Mouse (Mus musculus) MEL (cell line): Measurements from ENCODE around the gene Stxbp1. TPM values are rescaled to one million over a fixed set of nuclear protein-coding genes. Genes with fewer than 3 reads are reported as not detected.

Experiments
- DNase-seq: peaks from one replicate; pipeline ENCODE4 v3.0.0; 2011; ENCODE audit warnings: low read depth, low spot score
- H3K27ac ChIP-seq: 2 replicates; pipeline ENCODE4 v1.5.1; 2012; ENCODE audit warnings: low read depth, mild to moderate bottlenecking, control low read depth, low read length, moderate library complexity; ENCODE audit not compliant: control insufficient read depth
- H3K27me3 ChIP-seq, 2 experiments: fragments of 150-350 bp in 1 of 2; sonication (generic) in 1 of 2; 2 replicates each; pipeline ENCODE4 v1.6.1; 2012; ENCODE audit warnings: low read length in 2 of 2, mild to moderate bottlenecking in 2 of 2, improper control_type of control experiment in 1 of 2, moderate library complexity in 1 of 2; ENCODE audit not compliant: insufficient read depth in 2 of 2, control insufficient read depth in 1 of 2
- H3K36me3 ChIP-seq, 2 experiments: 2 replicates each; pipeline ENCODE4 v1.6.1; 2012 to 2014; ENCODE audit warnings: low read length in 2 of 2, improper control_type of control experiment in 1 of 2, inconsistent platforms in 1 of 2, mild to moderate bottlenecking in 1 of 2; ENCODE audit not compliant: insufficient read depth in 2 of 2, control insufficient read depth in 1 of 2
- H3K4me1 ChIP-seq, 2 experiments: fragments of 150-350 bp in 1 of 2; sonication (generic) in 1 of 2; 2 replicates each; pipeline ENCODE4 v1.6.1; 2012; ENCODE audit warnings: low read length in 2 of 2, improper control_type of control experiment in 1 of 2, mild to moderate bottlenecking in 1 of 2; ENCODE audit not compliant: insufficient read depth in 2 of 2, control insufficient read depth in 1 of 2
- H3K4me3 ChIP-seq, 2 experiments: fragments of 150-350 bp in 1 of 2; sonication (generic) in 1 of 2; 2 replicates each; pipeline ENCODE4 v1.5.1; 2012; ENCODE audit warnings: low read depth in 2 of 2, low read length in 2 of 2, mild to moderate bottlenecking in 2 of 2, moderate library complexity in 2 of 2, control low read depth in 1 of 2, improper control_type of control experiment in 1 of 2; ENCODE audit not compliant: control insufficient read depth in 1 of 2, insufficient read depth in 1 of 2
- H3K79me2 ChIP-seq: 2 replicates; pipeline ENCODE4 v1.6.1; 2012; ENCODE audit warnings: mild to moderate bottlenecking, low read length, moderate library complexity; ENCODE audit not compliant: control insufficient read depth, poor library complexity, insufficient read depth
- H3K9ac ChIP-seq: 2 replicates; pipeline ENCODE4 v1.6.1; 2012; ENCODE audit warnings: low read depth, mild to moderate bottlenecking, control low read depth, low read length, moderate library complexity; ENCODE audit not compliant: control insufficient read depth, poor library complexity, severe bottlenecking
- H3K9me3 ChIP-seq: fragments of 150-350 bp; sonication (generic); replicated peaks from 2 replicates; pipeline ENCODE4 v1.6.1; 2012; ENCODE audit warnings: mild to moderate bottlenecking, low read length, improper control_type of control experiment, moderate library complexity; ENCODE audit not compliant: insufficient read depth
- BHLHE40 ChIP-seq: IDR thresholded peaks from 2 replicates; pipeline ENCODE4 v1.6.1; 2012; ENCODE audit warnings: low read depth, mild to moderate bottlenecking, inconsistent platforms, low read length, improper control_type of control experiment, borderline replicate concordance
- CHD2 ChIP-seq: IDR thresholded peaks from 2 replicates; pipeline ENCODE4 v1.6.1; 2011; ENCODE audit warnings: low read length, improper control_type of control experiment
- GATA1 ChIP-seq: IDR thresholded peaks from 2 replicates; pipeline ENCODE4 v1.6.1; 2011; ENCODE audit warnings: low read depth, low read length, improper control_type of control experiment
- JUND ChIP-seq: IDR thresholded peaks from 2 replicates; pipeline ENCODE4 v1.6.1; 2011; ENCODE audit warnings: low read depth, mild to moderate bottlenecking, improper control_type of control experiment, low read length
- KAT2A ChIP-seq: conservative IDR thresholded peaks from 2 replicates; pipeline ENCODE4 v1.6.1; 2012; ENCODE audit warnings: low read depth, low read length, improper control_type of control experiment, inconsistent platforms
- MAX ChIP-seq: IDR thresholded peaks from 2 replicates; pipeline ENCODE4 v1.6.1; 2011; ENCODE audit warnings: low read length, improper control_type of control experiment
- MXI1 ChIP-seq: IDR thresholded peaks from 2 replicates; pipeline ENCODE4 v1.6.1; 2011; ENCODE audit warnings: mild to moderate bottlenecking, low read depth, low read length, improper control_type of control experiment
- MYB ChIP-seq: IDR thresholded peaks from 2 replicates; pipeline ENCODE4 v1.6.1; 2011; ENCODE audit warnings: mild to moderate bottlenecking, low read depth, low read length, improper control_type of control experiment
- NELFE ChIP-seq: IDR thresholded peaks from 2 replicates; pipeline ENCODE4 v1.6.1; 2011; ENCODE audit warnings: low read depth, low read length, improper control_type of control experiment
- NRF1 ChIP-seq: IDR thresholded peaks from 2 replicates; pipeline ENCODE4 v1.6.1; 2014; ENCODE audit warnings: low read depth, mild to moderate bottlenecking, inconsistent platforms, low read length, improper control_type of control experiment, moderate library complexity; ENCODE audit not compliant: poor library complexity, insufficient read depth, severe bottlenecking
- POLR2AphosphoS2 ChIP-seq: IDR thresholded peaks from 2 replicates; pipeline ENCODE4 v1.6.1; 2011; ENCODE audit warnings: low read length, improper control_type of control experiment
- RAD21 ChIP-seq: IDR thresholded peaks from 2 replicates; pipeline ENCODE4 v1.6.1; 2011; ENCODE audit warnings: mild to moderate bottlenecking, low read depth, low read length, improper control_type of control experiment
- SIN3A ChIP-seq: IDR thresholded peaks from 2 replicates; pipeline ENCODE4 v1.6.1; 2012; ENCODE audit warnings: low read length, improper control_type of control experiment, inconsistent platforms
- TBP ChIP-seq: IDR thresholded peaks from 2 replicates; pipeline ENCODE4 v1.8.0; 2011; ENCODE audit warnings: low read depth, low read length, improper control_type of control experiment
- TCF12 ChIP-seq: IDR thresholded peaks from 2 replicates; pipeline ENCODE4 v1.6.1; 2014; ENCODE audit warnings: low read depth, mild to moderate bottlenecking, inconsistent platforms, low read length, improper control_type of control experiment, moderate library complexity
- UBTF ChIP-seq: IDR thresholded peaks from 2 replicates; pipeline ENCODE4 v1.6.1; 2012; ENCODE audit warnings: low read depth, mild to moderate bottlenecking, inconsistent platforms, low read length, improper control_type of control experiment, moderate library complexity, borderline replicate concordance; ENCODE audit not compliant: insufficient read depth
- USF1 ChIP-seq: IDR thresholded peaks from 2 replicates; pipeline ENCODE4 v1.6.1; 2014; ENCODE audit warnings: low read depth, mild to moderate bottlenecking, inconsistent platforms, low read length, improper control_type of control experiment, moderate library complexity
- USF2 ChIP-seq, 2 experiments: IDR thresholded peaks; 2 replicates each; pipeline ENCODE4 v1.6.1; 2011 to 2012; ENCODE audit warnings: improper control_type of control experiment in 2 of 2, low read length in 2 of 2, borderline replicate concordance in 1 of 2, inconsistent platforms in 1 of 2, low read depth in 1 of 2, mild to moderate bottlenecking in 1 of 2; ENCODE audit not compliant: insufficient read depth in 1 of 2
- ZC3H11A ChIP-seq: IDR thresholded peaks from 2 replicates; pipeline ENCODE4 v1.6.1; 2012; ENCODE audit warnings: low read depth, mild to moderate bottlenecking, inconsistent platforms, low read length, improper control_type of control experiment
- ZMIZ1 ChIP-seq: IDR thresholded peaks from 2 replicates; pipeline ENCODE4 v1.6.1; 2012; ENCODE audit warnings: low read depth, mild to moderate bottlenecking, inconsistent platforms, low read length, improper control_type of control experiment, moderate library complexity
- polyA plus RNA-seq, 2 experiments: library from polyadenylated mRNA; stranded (reverse) in 1 of 2; unstranded in 1 of 2; fragments of >175 nt in 1 of 2; fragments of >200 nt in 1 of 2; gene quantifications; 2 replicates each; pipeline versions ENCODE4 v1.2.1 to v1.2.4; 2012; ENCODE audit warnings: low replicate concordance in 2 of 2, low read depth in 1 of 2; ENCODE audit not compliant: insufficient read length in 2 of 2, insufficient read depth in 1 of 2, missing spikeins in 1 of 2
- total RNA-seq: library from RNA; depleted of rRNA; stranded (reverse); fragments of 300-350 nt; gene quantifications from 2 replicates; pipeline ENCODE4 v1.2.3, GENCODE M21; 2012

Gene Stxbp1
- total and polyA plus RNA-seq, 3 experiments, result 7.1 to 33.2 TPM; not detected in 1

DNA sequence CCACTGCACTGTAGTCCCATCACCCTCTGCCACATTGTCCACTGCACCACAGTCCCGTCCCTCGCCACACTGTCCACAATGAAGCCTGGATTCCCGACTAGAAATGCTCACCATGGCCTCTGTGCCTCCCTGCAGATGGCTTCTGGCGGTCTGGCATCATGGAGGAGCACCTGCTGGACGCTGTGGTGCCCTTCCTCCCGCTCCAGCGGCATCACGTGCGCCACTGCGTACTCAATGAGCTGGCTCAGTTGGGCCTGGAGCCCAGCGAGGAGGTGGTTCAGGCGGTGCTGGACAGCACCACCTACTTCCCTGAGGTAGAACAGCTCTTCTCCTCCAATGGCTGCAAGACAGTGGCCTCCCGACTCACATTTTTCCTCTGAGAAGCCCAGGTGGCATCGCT, 85.7 kb downstream of the Stxbp1 start:
- H3K9ac ChIP-seq, result no peak overlapping the region
- DNase-seq, result no peak
- no peak for TF ChIP-seq RAD21
- no peak for TF ChIP-seq BHLHE40
- no peak for TF ChIP-seq TBP
- no peak for TF ChIP-seq NELFE
- TF ChIP-seq ZMIZ1, result no peak
- no peak for TF ChIP-seq SIN3A
- TF ChIP-seq JUND, result no peak
- TF ChIP-seq MAX, result no peak
- no peak for TF ChIP-seq NRF1
- no peak for TF ChIP-seq CHD2
- no peak for TF ChIP-seq MYB
- TF ChIP-seq UBTF, result no peak
- TF ChIP-seq KAT2A, result no peak
- no peaks in the 10 kb centered on the region for H3K27me3 ChIP-seq
- H3K36me3 ChIP-seq, result peaks cover 0 to 4% of the 10 kb centered on the region in 2 experiments; a peak in 2 of 4 replicates
- H3K79me2 ChIP-seq, result peaks cover 2% of the 10 kb centered on the region; the same call in 1 of the 2 replicates
- no peaks in the 10 kb centered on the region for H3K9me3 ChIP-seq
- H3K4me3 ChIP-seq, result no peak overlapping the region
- H3K4me1 ChIP-seq, result no peaks in the 10 kb centered on the region; a peak in 1 of 4 replicates
- no peak overlapping the region for H3K27ac ChIP-seq

DNA sequence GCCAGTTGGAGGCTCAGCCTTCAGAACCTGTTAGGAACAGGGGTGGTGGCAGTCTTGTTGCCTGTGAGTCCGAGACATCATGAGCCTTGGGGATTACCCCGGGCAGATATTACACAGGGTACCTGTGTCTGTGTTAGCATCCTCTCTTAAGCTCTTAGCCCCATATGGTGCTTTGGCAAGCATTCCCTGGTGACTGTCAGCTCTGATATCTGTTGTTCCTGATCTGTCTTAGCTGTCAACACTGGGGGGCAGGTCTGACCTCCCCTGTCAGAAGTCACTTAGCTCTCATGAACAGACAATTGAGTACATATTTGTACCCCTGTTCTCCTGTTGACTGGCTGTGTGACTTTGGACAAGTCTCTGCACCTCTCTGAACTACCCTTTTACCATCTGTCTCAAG, 88.0 kb downstream of the Stxbp1 start:
- Histone ChIP-seq H3K9me3 (no peaks in the 10 kb centered on the region), H3K9ac (no peak overlapping the region), H3K27me3 (no peaks in the 10 kb centered on the region), H3K4me1 (no peaks in the 10 kb centered on the region; a peak in 1 of 4 replicates), H3K79me2 (peaks cover 2% of the 10 kb centered on the region; the same call in 1 of the 2 replicates), H3K36me3 (peaks cover 0 to 4% of the 10 kb centered on the region in 2 experiments; a peak in 2 of 4 replicates), H3K27ac (no peak overlapping the region), H3K4me3 (no peak overlapping the region)
- TF ChIP-seq USF2 (IDR thresholded peaks at IDR 0.05; ENCODE audit: borderline replicate concordance in 1 of 2, insufficient read depth in 1 of 2, low read depth in 1 of 2, low read length in 2 of 2) (no peak), ZC3H11A (no peak), KAT2A (no peak), USF1 (no peak), NRF1 (no peak), UBTF (no peak), RAD21 (no peak), TCF12 (no peak), GATA1 (no peak), MXI1 (no peak), POLR2AphosphoS2 (no peak)
- DNase-seq, result no peak
